In the genomic region with DNA sequence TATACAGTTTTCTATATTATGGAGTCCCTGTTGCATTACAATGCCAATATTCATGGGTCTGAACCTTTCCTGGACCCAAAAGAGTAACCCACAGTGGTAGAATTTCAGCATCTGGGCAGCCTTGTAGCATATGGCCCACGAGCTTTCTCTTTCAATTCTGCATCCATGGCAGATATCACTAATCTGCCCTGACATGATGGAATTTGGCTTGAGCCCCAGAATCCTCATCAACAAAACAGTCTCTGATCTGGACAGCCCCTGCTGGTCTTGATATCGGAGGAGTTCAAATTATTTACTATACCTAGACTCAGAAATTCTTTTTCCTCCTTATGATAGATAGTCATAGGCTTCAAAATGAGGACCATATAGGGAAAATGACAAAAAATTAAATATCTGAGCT, we compare ENCODE assay signal across 27 mouse cellular contexts.
"Had no signal": no experiment of that assay in that cellular context is flagged by ENCODE, and none has a peak within 500 bp of the region (broad histone marks: within the 10 kb centered on the region; RNA-seq: fewer than 3 reads in every experiment).

No protein-coding gene starts in this region.

- H3K9ac ChIP-seq: heart, embryonic 12.5 days; hindbrain, embryonic 12.5 days; hindbrain, embryonic 14.5 days; intestine, embryonic 15.5 days; kidney, embryonic 15.5 days; limb, embryonic 12.5 days; liver, embryonic 13.5 days; liver, embryonic 15.5 days had no signal

- DNase-seq: gastrocnemius, adult 2 months; gastrocnemius, postnatal 10 days; gastrocnemius, postnatal 25 days; heart, adult 18-20 months; heart, postnatal 10 days; heart, postnatal 4 days; kidney, adult 18-20 months; kidney, adult 8-10 months; kidney, postnatal 25 days; kidney, postnatal 4 days; liver; liver, embryonic 13.5 days had no signal

- H3K27me3 ChIP-seq: heart, embryonic 12.5 days; hindbrain, embryonic 12.5 days; intestine, embryonic 15.5 days; kidney, embryonic 15.5 days; limb, embryonic 12.5 days; liver, embryonic 13.5 days; liver, embryonic 15.5 days had no signal

- H3K4me1 ChIP-seq: heart, embryonic 10.5 days; heart, embryonic 12.5 days; hindbrain, embryonic 10.5 days; hindbrain, embryonic 12.5 days; intestine, embryonic 15.5 days; kidney, embryonic 15.5 days; limb, embryonic 10.5 days; limb, embryonic 12.5 days; liver, embryonic 13.5 days; liver, embryonic 15.5 days had no signal

- H3K4me2 ChIP-seq: heart, embryonic 12.5 days; hindbrain, embryonic 12.5 days; hindbrain, embryonic 14.5 days; intestine, embryonic 15.5 days; kidney, embryonic 15.5 days; limb, embryonic 12.5 days; liver, embryonic 11.5 days; liver, embryonic 13.5 days; liver, embryonic 15.5 days had no signal

- H3K36me3 ChIP-seq: heart, embryonic 10.5 days; heart, embryonic 12.5 days; hindbrain, embryonic 10.5 days; hindbrain, embryonic 12.5 days; intestine, embryonic 15.5 days; kidney, embryonic 15.5 days; limb, embryonic 10.5 days; limb, embryonic 12.5 days; liver, embryonic 13.5 days; liver, embryonic 15.5 days had no signal

- H3K4me3 ChIP-seq: gastrocnemius, adult 2 months; heart, embryonic 10.5 days; heart, embryonic 12.5 days; hindbrain, embryonic 10.5 days; hindbrain, embryonic 12.5 days; intestine, embryonic 15.5 days; kidney, embryonic 15.5 days; layer of hippocampus, adult 2 months; limb, embryonic 10.5 days; limb, embryonic 12.5 days; liver, embryonic 13.5 days; liver, embryonic 15.5 days had no signal

- ATAC-seq: inflammation-experienced regulatory T-cells, adult 6 months; intestine, embryonic 15.5 days; intestine, postnatal 0 days had no signal

- H3K27ac ChIP-seq: gastrocnemius, adult 2 months; heart, embryonic 10.5 days; hindbrain, embryonic 10.5 days; hindbrain, embryonic 12.5 days; hindbrain, embryonic 14.5 days; intestine, embryonic 15.5 days; kidney, embryonic 15.5 days; kidney, postnatal 0 days; layer of hippocampus, adult 2 months; limb, embryonic 10.5 days; limb, embryonic 12.5 days; liver, embryonic 13.5 days; liver, embryonic 15.5 days had no signal

- H3K9me3 ChIP-seq: heart, embryonic 10.5 days; heart, embryonic 12.5 days; hindbrain, embryonic 10.5 days; hindbrain, embryonic 12.5 days; intestine, embryonic 15.5 days; kidney, embryonic 15.5 days; limb, embryonic 10.5 days; limb, embryonic 12.5 days; liver, embryonic 13.5 days; liver, embryonic 15.5 days had no signal
